Mouse (Mus musculus) naive thymus-derived CD4-positive, alpha-beta T cell, adult 5 months (primary cell): ENCODE data around the gene Klhl18. TPM values are rescaled to one million over a fixed set of nuclear protein-coding genes. Genes with fewer than 3 reads are reported as not detected.

Experiments used
- polyA plus RNA-seq: library from polyadenylated mRNA; unstranded; fragments of 100-300 nt; shearing (Covaris generic); gene quantifications from one replicate; pipeline ENCODE4 v1.2.1, GENCODE M21; 2017

Gene Klhl18
- 12.9 TPM for polyA plus RNA-seq

GRCm38 (mm10) chr9:110476124-110477091 lies at the start of gene Klhl18, which contains the start of gene Kif9:
TSS of gene Klhl18 (minus strand) at chr9:110476694.
TSS of gene Kif9 (plus strand) at chr9:110476958.

DNA sequence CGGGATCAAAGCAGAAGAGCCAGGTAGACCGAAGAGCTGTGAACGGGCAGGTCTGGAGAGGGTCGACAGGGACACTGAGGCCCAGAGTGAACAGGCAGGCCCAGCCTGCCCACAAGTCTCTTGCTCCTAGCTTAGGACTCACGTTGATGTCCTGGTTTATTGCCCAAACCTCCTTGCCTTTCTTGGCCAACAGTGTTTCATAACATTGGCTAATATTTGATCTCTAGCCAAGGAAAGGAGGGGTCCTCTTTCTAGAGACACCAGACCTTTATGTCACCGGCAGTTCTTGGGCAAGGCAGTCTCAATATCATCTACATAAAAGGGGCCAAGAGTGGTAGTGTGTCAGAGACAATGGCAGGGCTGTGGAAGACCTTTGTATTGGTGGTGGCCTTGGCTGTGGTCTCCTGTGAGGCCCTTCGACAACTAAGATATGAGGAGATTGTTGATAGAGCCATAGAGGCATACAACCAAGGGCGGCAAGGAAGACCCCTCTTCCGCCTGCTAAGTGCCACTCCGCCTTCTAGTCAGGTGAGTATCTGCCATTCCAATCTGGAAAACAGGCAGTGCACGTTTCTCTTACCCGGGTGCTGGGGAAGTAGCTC lies 56.9 kb downstream of the Klhl18 start, which contains the start of gene Ngp:
Ngp (plus strand) TSS at position 237 of the 602 bp plus-strand sequence.

GRCm38 (mm10) chr9:110408099-110408773 lies 68.3 kb downstream of the Klhl18 start, which contains the start of gene Ptpn23:
TSS of gene Ptpn23 (minus strand) at chr9:110408213.

Other genes starting within 250 kb of the Klhl18 start
- not detected for gene Cspg5, start 232.9 kb downstream of the Klhl18 start, polyA plus RNA-seq
- gene Elp6, start 171.5 kb downstream of the Klhl18 start, polyA plus RNA-seq: 9.1 TPM
- gene Scap, start 143.4 kb downstream of the Klhl18 start, polyA plus RNA-seq: 70.8 TPM
- 4.8 TPM for gene Ptpn23, start 68.5 kb downstream of the Klhl18 start, polyA plus RNA-seq
- gene Ngp, start 56.9 kb downstream of the Klhl18 start, polyA plus RNA-seq: not detected
- 0.34 TPM for gene Kif9, start 264 bp upstream of the Klhl18 start, polyA plus RNA-seq
- 44.2 TPM for gene Setd2, start 55.9 kb upstream of the Klhl18 start, polyA plus RNA-seq
- 1.3 TPM for gene Nradd, start 147.8 kb upstream of the Klhl18 start, polyA plus RNA-seq
- gene Nbeal2, start 177.5 kb upstream of the Klhl18 start, polyA plus RNA-seq: 32.5 TPM
- gene Ccdc12, start 179.8 kb upstream of the Klhl18 start, polyA plus RNA-seq: 178 TPM